Mouse (Mus musculus): Measurements from ENCODE around the gene Lrrc71.

Gene Lrrc71

GRCm38 (mm10) chr3:87724556-87724955 lies 23.9 kb downstream of the Lrrc71 start:
- DNase-seq (ENCODE audit: extremely low spot score, low spot score): no peak

GRCm38 (mm10) chr3:87718525-87718924 lies 29.9 kb downstream of the Lrrc71 start:
- DNase-seq (ENCODE audit: extremely low spot score, low spot score): no peak

Measured in neural tube, embryonic 10.5 days (tissue).